Mouse (Mus musculus): Measurements from ENCODE around the gene Itpr3. TPM values are rescaled to one million over a fixed set of nuclear protein-coding genes. Genes with fewer than 3 reads are reported as not detected.
A peak's percentile ranks its signal among the peaks of the same experiment; 100 is the strongest.

Itpr3 gene
- polyA plus RNA-seq (2016; fragmentation: Nextera tagmentation; extraction: Ambion mirVana): 3.1 and 4.4 TPM in 2 replicates

- Histone ChIP-seq H3K36me3 (no peaks in the 10 kb centered on the region), H3K4me2 (peak within 1 kb of the TSS; percentile 96), H3K9ac (peak within 1 kb of the TSS; percentile 81), H3K9me3 (replicated peaks) (peaks cover 3% of the 10 kb centered on the region; the same call in 1 of the 2 replicates), H3K4me3 (peak within 1 kb of the TSS; percentile 58), H3K4me1 (replicated peaks) (peaks cover 27% of the 10 kb centered on the region), H3K27me3 (replicated peaks) (peaks cover 16% of the 10 kb centered on the region; the same call in 1 of the 2 replicates), H3K27ac (ENCODE audit: poor library complexity, severe bottlenecking) (peak within 1 kb of the TSS; percentile 83)
- WGBS: under 1% methylated on average over 58 of the region's 66 CpGs
- peak; percentile 77 for ATAC-seq (ENCODE audit: insufficient number of reproducible peaks, low FRiP score)
These were observed at the start of gene Itpr3 for GRCm38 (mm10) chr17:27056812-27057516. TSS of gene Itpr3 (plus strand) at chr17:27057304.

- ATAC-seq (ENCODE audit: insufficient number of reproducible peaks, low FRiP score): no peak
- no peak overlapping the region for H3K9ac ChIP-seq
These were observed 48.8 kb upstream of the Itpr3 start for GRCm38 (mm10) chr17:27008277-27008676.

GRCm38 (mm10) chr17:27011167-27011566 is 45.9 kb upstream of the Itpr3 start:
- peaks cover 5% of the 10 kb centered on the region; the same call in 1 of the 2 replicates for H3K4me1 ChIP-seq (replicated peaks)
- H3K9ac ChIP-seq: no peak overlapping the region
- no peaks in the 10 kb centered on the region for H3K36me3 ChIP-seq
- no peak overlapping the region for H3K4me3 ChIP-seq
- no peak overlapping the region for H3K4me2 ChIP-seq
- no peak overlapping the region for H3K27ac ChIP-seq (ENCODE audit: poor library complexity, severe bottlenecking)
- 84% methylated on average over 10 of the region's 10 CpGs for WGBS
- no peaks in the 10 kb centered on the region for H3K27me3 ChIP-seq (replicated peaks)
- no peaks in the 10 kb centered on the region for H3K9me3 ChIP-seq (replicated peaks)
- no peak for ATAC-seq (ENCODE audit: insufficient number of reproducible peaks, low FRiP score)

More at GRCm38 (mm10) chr17:27008277-27008676, 48.8 kb upstream of the Itpr3 start:
- Histone ChIP-seq H3K27ac (ENCODE audit: poor library complexity, severe bottlenecking) (no peak overlapping the region), H3K9me3 (replicated peaks) (no peaks in the 10 kb centered on the region), H3K27me3 (replicated peaks) (peaks cover 11% of the 10 kb centered on the region; the same call in 1 of the 2 replicates), H3K4me1 (replicated peaks) (peaks cover 8% of the 10 kb centered on the region; the same call in 1 of the 2 replicates), H3K4me3 (no peak overlapping the region), H3K36me3 (no peaks in the 10 kb centered on the region), H3K4me2 (no peak overlapping the region)
- 82% methylated on average over 2 of the region's 2 CpGs for WGBS

GRCm38 (mm10) chr17:27011998-27012672 is 45.0 kb upstream of the Itpr3 start:
- no peak overlapping the region for H3K27ac ChIP-seq (ENCODE audit: poor library complexity, severe bottlenecking)
- no peaks in the 10 kb centered on the region for H3K9me3 ChIP-seq (replicated peaks)
- H3K36me3 ChIP-seq: no peaks in the 10 kb centered on the region
- ATAC-seq (ENCODE audit: insufficient number of reproducible peaks, low FRiP score): no peak
- H3K4me3 ChIP-seq: no peak overlapping the region
- H3K9ac ChIP-seq: no peak overlapping the region
- WGBS: 53% methylated on average over 14 of the region's 14 CpGs
- no peak overlapping the region for H3K4me2 ChIP-seq
- H3K4me1 ChIP-seq (replicated peaks): peaks cover 5% of the 10 kb centered on the region; the same call in 1 of the 2 replicates
- no peaks in the 10 kb centered on the region for H3K27me3 ChIP-seq (replicated peaks)

GRCm38 (mm10) chr17:27012909-27013308 is 44.2 kb upstream of the Itpr3 start:
- Histone ChIP-seq H3K4me3 (no peak overlapping the region), H3K27me3 (replicated peaks) (no peaks in the 10 kb centered on the region), H3K4me2 (no peak overlapping the region), H3K27ac (ENCODE audit: poor library complexity, severe bottlenecking) (no peak overlapping the region), H3K9ac (no peak overlapping the region), H3K36me3 (no peaks in the 10 kb centered on the region), H3K9me3 (replicated peaks) (no peaks in the 10 kb centered on the region), H3K4me1 (replicated peaks) (peaks cover 5% of the 10 kb centered on the region; the same call in 1 of the 2 replicates)
- 41% methylated on average over 6 of the region's 6 CpGs for WGBS
- ATAC-seq (ENCODE audit: insufficient number of reproducible peaks, low FRiP score): no peak

GRCm38 (mm10) chr17:27017564-27018499 is 39.3 kb upstream of the Itpr3 start:
- peak overlapping the region; percentile 58 for H3K4me3 ChIP-seq
- peaks cover 12% of the 10 kb centered on the region for H3K4me1 ChIP-seq (replicated peaks)
- H3K27ac ChIP-seq (ENCODE audit: poor library complexity, severe bottlenecking): peak overlapping the region; percentile 61
- H3K36me3 ChIP-seq: peaks cover 34% of the 10 kb centered on the region
- peak; percentile 78 for ATAC-seq (ENCODE audit: insufficient number of reproducible peaks, low FRiP score)
- no peaks in the 10 kb centered on the region for H3K9me3 ChIP-seq (replicated peaks)
- H3K4me2 ChIP-seq: peak overlapping the region; percentile 74
- peak overlapping the region; percentile 72 for H3K9ac ChIP-seq
- WGBS: 9% methylated on average over 34 of the region's 34 CpGs
- H3K27me3 ChIP-seq (replicated peaks): no peaks in the 10 kb centered on the region

- Histone ChIP-seq H3K36me3 (peaks cover 43% of the 10 kb centered on the region), H3K4me2 (peak overlapping the region; percentile 74), H3K4me3 (peak overlapping the region; percentile 58), H3K27ac (ENCODE audit: poor library complexity, severe bottlenecking) (peak overlapping the region; percentile 61), H3K9ac (peak overlapping the region; percentile 72), H3K27me3 (replicated peaks) (no peaks in the 10 kb centered on the region), H3K4me1 (replicated peaks) (peaks cover 17% of the 10 kb centered on the region), H3K9me3 (replicated peaks) (no peaks in the 10 kb centered on the region)
- ATAC-seq (ENCODE audit: insufficient number of reproducible peaks, low FRiP score): no peak
- 31% methylated on average over 12 of the region's 12 CpGs for WGBS
These were observed 38.4 kb upstream of the Itpr3 start for GRCm38 (mm10) chr17:27018555-27019196.

GRCm38 (mm10) chr17:27021076-27021475 is 36.0 kb upstream of the Itpr3 start:
- Histone ChIP-seq H3K9ac (no peak overlapping the region), H3K4me3 (no peak overlapping the region), H3K27me3 (replicated peaks) (no peaks in the 10 kb centered on the region), H3K4me1 (replicated peaks) (peaks cover 17% of the 10 kb centered on the region), H3K9me3 (replicated peaks) (no peaks in the 10 kb centered on the region), H3K36me3 (peaks cover 66% of the 10 kb centered on the region), H3K4me2 (no peak overlapping the region), H3K27ac (ENCODE audit: poor library complexity, severe bottlenecking) (no peak overlapping the region)
- WGBS: 89% methylated on average over 14 of the region's 14 CpGs
- ATAC-seq (ENCODE audit: insufficient number of reproducible peaks, low FRiP score): no peak

GRCm38 (mm10) chr17:27021736-27022135 is 35.4 kb upstream of the Itpr3 start:
- WGBS: 90% methylated on average over 9 of the region's 9 CpGs
- peaks cover 69% of the 10 kb centered on the region for H3K36me3 ChIP-seq
- H3K4me2 ChIP-seq: no peak overlapping the region
- no peaks in the 10 kb centered on the region for H3K9me3 ChIP-seq (replicated peaks)
- no peak overlapping the region for H3K4me3 ChIP-seq
- no peak overlapping the region for H3K9ac ChIP-seq
- peaks cover 17% of the 10 kb centered on the region for H3K4me1 ChIP-seq (replicated peaks)
- no peaks in the 10 kb centered on the region for H3K27me3 ChIP-seq (replicated peaks)
- H3K27ac ChIP-seq (ENCODE audit: poor library complexity, severe bottlenecking): no peak overlapping the region
- ATAC-seq (ENCODE audit: insufficient number of reproducible peaks, low FRiP score): no peak

GRCm38 (mm10) chr17:27023342-27023741 is 33.8 kb upstream of the Itpr3 start:
- Histone ChIP-seq H3K4me3 (no peak overlapping the region), H3K9ac (no peak overlapping the region; the same call in 1 of the 2 replicates), H3K36me3 (peaks cover 69% of the 10 kb centered on the region), H3K27ac (ENCODE audit: poor library complexity, severe bottlenecking) (0 out of 2 replicates have a peak overlapping the region, but pooled peaks have one; percentile 3), H3K4me2 (no peak overlapping the region), H3K9me3 (replicated peaks) (no peaks in the 10 kb centered on the region), H3K4me1 (replicated peaks) (peaks cover 26% of the 10 kb centered on the region), H3K27me3 (replicated peaks) (no peaks in the 10 kb centered on the region)
- 70% methylated on average over 4 of the region's 4 CpGs for WGBS
- ATAC-seq (ENCODE audit: insufficient number of reproducible peaks, low FRiP score): no peak

All from heart, embryonic 12.5 days (tissue).